Mouse (Mus musculus) mouse trophoblast stem cell (cell line): ENCODE results near the gene Tas2r104.

Experiments used
- in situ Hi-C, 2 experiments: fragments of 300-500 bp; cut with MseI, MboI; formaldehyde crosslinking; loops; 2 replicates in 1 of 2; 3 replicates in 1 of 2; pipeline ENCODE4 v1.15.1; 2025

The Tas2r104 gene

GRCm38 (mm10) chr6:131685644-131686043, at the start of gene Tas2r104:
Gene Tas2r104 (minus strand): TSS chr6:131685744.
- in situ Hi-C loops = no loop called here

- in situ Hi-C loops = no loop called here
Observed at GRCm38 (mm10) chr6:131712803-131713202, 27.3 kb upstream of the Tas2r104 start.

GRCm38 (mm10) chr6:131689963-131690362, 4.4 kb upstream of the Tas2r104 start, which contains the start of gene Tas2r114:
Gene Tas2r114 (minus strand): TSS chr6:131690063.
- in situ Hi-C loops = no loop called here

GRCm38 (mm10) chr6:131687395-131687794, 1.9 kb upstream of the Tas2r104 start, which contains the start of gene Tas2r105:
Gene Tas2r105 (minus strand): TSS chr6:131687495.
- in situ Hi-C loops = no loop called here

- in situ Hi-C loops = no loop called here
Observed at GRCm38 (mm10) chr6:131678786-131679185, 6.8 kb downstream of the Tas2r104 start, which contains the start of gene Tas2r106. Gene Tas2r106 (minus strand): TSS chr6:131678886.

GRCm38 (mm10) chr6:131660049-131660448, 25.5 kb downstream of the Tas2r104 start, which contains the start of gene Tas2r107:
Gene Tas2r107 (minus strand): TSS chr6:131660149.
- in situ Hi-C loops = no loop called here
